Mouse (Mus musculus) bone marrow, adult 2 months (tissue): ENCODE measurements at regions not wholly inside any gene's neighbourhood (a gene's known extent, or its start where the extent isn't known, plus 50 kb on each side); places are given as distances from the start of the nearest gene placed in this dataset.

Experiments used
- CTCF ChIP-seq: fragments of 200-500 bp; IDR thresholded peaks from 2 replicates; pipeline ENCODE4 v1.5.1; 2011; ENCODE audit warnings: low read length, control low read depth; ENCODE audit not compliant: control insufficient read depth, insufficient read depth
- POLR2A ChIP-seq: fragments of 200-500 bp; IDR thresholded peaks from 2 replicates; pipeline ENCODE4 v1.6.1; 2011; ENCODE audit warnings: low read depth, mild to moderate bottlenecking, control low read depth, low read length, borderline replicate concordance; ENCODE audit not compliant: control insufficient read depth

DNA sequence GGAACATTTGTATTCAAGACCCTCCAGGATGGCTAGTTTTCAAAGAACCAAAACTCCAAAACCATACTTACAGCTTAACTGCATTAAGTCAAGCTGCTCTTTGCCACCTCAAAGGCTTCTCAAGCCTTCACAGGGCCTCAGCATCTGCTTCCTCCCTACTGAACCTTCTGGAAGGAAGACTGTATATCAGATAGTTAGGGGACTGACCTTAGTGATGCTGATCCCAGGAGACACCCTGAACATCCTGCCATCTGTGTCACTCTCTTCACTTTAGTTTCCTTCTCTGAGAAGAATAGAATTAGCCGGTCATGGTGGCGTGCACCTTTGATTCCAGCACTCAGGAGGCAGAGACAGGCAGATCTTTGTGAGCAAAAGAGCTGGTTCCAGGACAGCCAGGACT lies 124.5 kb upstream of the Klf3 start:
- no peak for TF ChIP-seq CTCF
- no peak for TF ChIP-seq POLR2A
